In the genomic region with DNA sequence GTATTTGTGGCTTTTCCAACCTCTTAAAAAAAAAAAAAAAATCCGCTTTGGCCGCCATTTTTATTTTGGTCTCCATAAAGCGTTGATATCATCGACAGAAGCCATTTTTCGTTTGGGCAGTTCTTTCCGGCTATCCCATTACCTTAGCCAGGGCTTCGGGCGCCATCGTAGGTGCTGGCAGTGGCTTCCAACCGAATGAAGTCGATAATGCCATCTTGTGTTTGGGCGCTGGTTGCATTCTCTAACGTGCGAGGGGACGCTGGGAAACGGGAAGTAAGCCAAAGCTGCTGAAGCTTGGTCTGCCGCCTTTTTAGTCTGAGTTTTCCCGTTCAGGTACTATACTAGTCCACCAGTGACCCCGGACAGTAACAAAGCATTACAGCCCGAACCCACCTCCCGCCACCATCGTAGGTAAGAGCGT, we compare ENCODE assay signal across 8 mouse cellular contexts. TPM values are rescaled to one million over a fixed set of nuclear protein-coding genes. Genes with fewer than 3 reads are reported as not detected.
DNase-seq lines count a peak whose midpoint lies in the region; ATAC-seq and TF ChIP-seq lines count a peak whose summit lies in the region.

No protein-coding gene starts in this region.

- H3K9ac ChIP-seq in heart, embryonic 15.5 days, result peak overlapping the region; percentile 64
- H3K9ac ChIP-seq in liver, embryonic 14.5 days (replicated peaks), result peak overlapping the region; percentile 83
- peak overlapping the region; percentile 52; the same call in 1 of the 2 replicates for H3K9ac ChIP-seq in neural tube, embryonic 11.5 days (ENCODE audit: low read length)
- H3K9ac ChIP-seq in stomach, postnatal 0 days (ENCODE audit: low read length), result peak overlapping the region; percentile 62

- H3K4me2 ChIP-seq in heart, embryonic 15.5 days, result peak overlapping the region; percentile 59
- peak overlapping the region; percentile 78 for H3K4me2 ChIP-seq in liver, embryonic 14.5 days (ENCODE audit: low read depth)
- peak overlapping the region; percentile 42 for H3K4me2 ChIP-seq in neural tube, embryonic 11.5 days (ENCODE audit: low read depth)
- peak overlapping the region; percentile 48 for H3K4me2 ChIP-seq in stomach, postnatal 0 days (replicated peaks; ENCODE audit: low read depth)

- H3K9me3 ChIP-seq in forebrain, embryonic 10.5 days, result no peaks in the 10 kb centered on the region
- H3K9me3 ChIP-seq in heart, embryonic 15.5 days (replicated peaks), result no peaks in the 10 kb centered on the region
- no peaks in the 10 kb centered on the region for H3K9me3 ChIP-seq in liver, embryonic 14.5 days (ENCODE audit: control insufficient read depth, low read length)
- H3K9me3 ChIP-seq in neural tube, embryonic 11.5 days (ENCODE audit: control insufficient read depth, low read length), result no peaks in the 10 kb centered on the region
- no peaks in the 10 kb centered on the region for H3K9me3 ChIP-seq in stomach, postnatal 0 days (ENCODE audit: control insufficient read depth, low read length)

- peak overlapping the region; percentile 82 for H3K4me3 ChIP-seq in forebrain, embryonic 10.5 days
- peak overlapping the region; percentile 85 for H3K4me3 ChIP-seq in heart, embryonic 15.5 days
- peak overlapping the region; percentile 61 to 100 for H3K4me3 ChIP-seq in liver, embryonic 14.5 days (ENCODE audit: insufficient read depth in 1 of 2, low read depth in 2 of 2, low read length in 2 of 2)
- peak overlapping the region; percentile 70 for H3K4me3 ChIP-seq in neural tube, embryonic 11.5 days (ENCODE audit: low read depth, low read length)
- H3K4me3 ChIP-seq in stomach, postnatal 0 days (ENCODE audit: low read depth, low read length), result peak overlapping the region; percentile 81

- ATAC-seq in heart, embryonic 15.5 days (replicated peaks; ENCODE audit: insufficient number of reproducible peaks, insufficient read depth, low FRiP score, low read depth), result peak; percentile 82
- peak; percentile 63 for ATAC-seq in liver, embryonic 14.5 days (ENCODE audit: insufficient read depth)
- ATAC-seq in neural tube, embryonic 11.5 days (ENCODE audit: insufficient read depth, low FRiP score, low TSS enrichment), result peak; percentile 77
- ATAC-seq in stomach, postnatal 0 days (ENCODE audit: low FRiP score, low TSS enrichment), result peak; percentile 84

- TF ChIP-seq CTCF in liver, embryonic 14.5 days (IDR thresholded peaks at IDR 0.05; ENCODE audit: low read depth), result no peak
- peak; percentile 40; the same call in 1 of the 2 replicates for TF ChIP-seq CTCF in stomach, postnatal 0 days (IDR thresholded peaks at IDR 0.05; ENCODE audit: low read depth)

- H3K4me1 ChIP-seq in forebrain, embryonic 10.5 days, result peaks cover 21% of the 10 kb centered on the region
- peaks cover 18% of the 10 kb centered on the region for H3K4me1 ChIP-seq in heart, embryonic 15.5 days (replicated peaks)
- peaks cover 14 to 16% of the 10 kb centered on the region in 2 experiments for H3K4me1 ChIP-seq in liver, embryonic 14.5 days (replicated peaks; ENCODE audit: control insufficient read depth in 2 of 2, insufficient read depth in 2 of 2, low read length in 1 of 2)
- no peaks in the 10 kb centered on the region for H3K4me1 ChIP-seq in neural tube, embryonic 11.5 days (ENCODE audit: control insufficient read depth, insufficient read depth, low read length)
- no peaks in the 10 kb centered on the region for H3K4me1 ChIP-seq in stomach, postnatal 0 days (replicated peaks; ENCODE audit: control insufficient read depth, insufficient read depth)

- peak; percentile 17; the same call in 1 of the 2 replicates for TF ChIP-seq EP300 in liver, embryonic 14.5 days (IDR thresholded peaks at IDR 0.05; ENCODE audit: low read depth)
- TF ChIP-seq EP300 in stomach, postnatal 0 days (optimal IDR thresholded peaks at IDR 0.05), result no peak

- H3K27me3 ChIP-seq in forebrain, embryonic 10.5 days (ENCODE audit: poor library complexity, severe bottlenecking), result no peaks in the 10 kb centered on the region
- no peaks in the 10 kb centered on the region for H3K27me3 ChIP-seq in heart, embryonic 15.5 days
- no peaks in the 10 kb centered on the region for H3K27me3 ChIP-seq in liver, embryonic 14.5 days (ENCODE audit: control insufficient read depth, insufficient read depth, low read length)
- no peaks in the 10 kb centered on the region for H3K27me3 ChIP-seq in neural tube, embryonic 11.5 days (ENCODE audit: control insufficient read depth, insufficient read depth, low read length)
- H3K27me3 ChIP-seq in stomach, postnatal 0 days (ENCODE audit: control insufficient read depth, insufficient read depth, low read length), result no peaks in the 10 kb centered on the region

- peaks cover 5% of the 10 kb centered on the region; the same call in 1 of the 2 replicates for H3K36me3 ChIP-seq in forebrain, embryonic 10.5 days (replicated peaks)
- no peaks in the 10 kb centered on the region for H3K36me3 ChIP-seq in heart, embryonic 15.5 days
- no peaks in the 10 kb centered on the region for H3K36me3 ChIP-seq in liver, embryonic 14.5 days (replicated peaks; ENCODE audit: control insufficient read depth, insufficient read depth, low read depth)
- no peaks in the 10 kb centered on the region for H3K36me3 ChIP-seq in neural tube, embryonic 11.5 days (ENCODE audit: control insufficient read depth, insufficient read depth, low read length)
- no peaks in the 10 kb centered on the region for H3K36me3 ChIP-seq in stomach, postnatal 0 days (ENCODE audit: control insufficient read depth, insufficient read depth, low read length)

- WGBS in forebrain, embryonic 10.5 days, result under 1% methylated on average over 23 of the region's 23 CpGs
- under 1% methylated on average over 23 of the region's 23 CpGs for WGBS in heart, embryonic 15.5 days
- WGBS in liver, embryonic 14.5 days (ENCODE audit: insufficient replicate concordance), result under 1% methylated on average over 23 of the region's 23 CpGs
- WGBS in neural tube, embryonic 11.5 days, result under 1% methylated on average over 23 of the region's 23 CpGs
- under 1% methylated on average over 23 of the region's 23 CpGs for WGBS in stomach, postnatal 0 days

- peak overlapping the region; percentile 97 for H3K27ac ChIP-seq in forebrain, embryonic 10.5 days
- H3K27ac ChIP-seq in heart, embryonic 15.5 days, result peak overlapping the region; percentile 97
- peak overlapping the region; percentile 84 for H3K27ac ChIP-seq in liver, embryonic 14.5 days
- peak overlapping the region; percentile 34; the same call in 1 of the 2 replicates for H3K27ac ChIP-seq in neural tube, embryonic 11.5 days (ENCODE audit: low read depth, low read length)
- H3K27ac ChIP-seq in stomach, postnatal 0 days (replicated peaks), result peak overlapping the region; percentile 77

- peak; percentile 93 for DNase-seq in CD8-positive naive resting alpha-beta T cell, adult 2 months (ENCODE audit: low read depth in 2 of 2, low spot score in 2 of 2)
- DNase-seq in c-Kit-positive CD71-negative TER-119-negative erythroid progenitor cells, embryonic 14.5 days (ENCODE audit: low read depth), result peak; percentile 93
- DNase-seq in forebrain, embryonic 10.5 days (ENCODE audit: extremely low spot score, low spot score), result peak; percentile 92
- DNase-seq in kidney, postnatal 25 days, result peak; percentile 97
- peak; percentile 94 to 97 (median 95) for DNase-seq in liver, embryonic 14.5 days (ENCODE audit: low read depth in 3 of 3, low spot score in 3 of 3)
- DNase-seq in neural tube, embryonic 11.5 days (ENCODE audit: low spot score), result peak; percentile 94
- peak; percentile 94 for DNase-seq in stomach, postnatal 0 days (ENCODE audit: low spot score)

RNA-seq across cellular contexts. Expression of gene AL731706.1, which starts 0.8 kb away (rescaled TPM):
- 24.6 and 25.5 TPM in 2 replicates for polyA plus RNA-seq in forebrain, embryonic 10.5 days (2016; fragmentation: Nextera tagmentation; extraction: Ambion mirVana)
- 32.1 and 43.9 TPM in 2 replicates for polyA plus RNA-seq in heart, embryonic 15.5 days (2015; fragmentation: Nextera tagmentation; extraction: Ambion mirVana)
- polyA plus RNA-seq in liver, embryonic 14.5 days (2012; rRNA removed), result 3.2 and 8.8 TPM in 2 replicates
- 17.2 and 19.5 TPM in 2 replicates for polyA plus RNA-seq in liver, embryonic 14.5 days (2014; fragmentation: Nextera tagmentation; extraction: Ambion mirVana)
- 26.0 and 26.3 TPM in 2 replicates for polyA plus RNA-seq in neural tube, embryonic 11.5 days (2014; fragmentation: Nextera tagmentation; extraction: Ambion mirVana)
- polyA plus RNA-seq in stomach, postnatal 0 days (2015; fragmentation: Nextera tagmentation; extraction: Ambion mirVana), result 26.3 and 33.2 TPM in 2 replicates

RNA-seq across cellular contexts. Expression of gene Mkks, which starts 0.8 kb away (rescaled TPM):
- polyA plus RNA-seq in forebrain, embryonic 10.5 days (2016; fragmentation: Nextera tagmentation; extraction: Ambion mirVana), result 12.4 and 14.6 TPM in 2 replicates
- 18.9 and 19.9 TPM in 2 replicates for polyA plus RNA-seq in heart, embryonic 15.5 days (2015; fragmentation: Nextera tagmentation; extraction: Ambion mirVana)
- 2.6 and 2.9 TPM in 2 replicates for polyA plus RNA-seq in liver, embryonic 14.5 days (2012; rRNA removed)
- polyA plus RNA-seq in liver, embryonic 14.5 days (2014; fragmentation: Nextera tagmentation; extraction: Ambion mirVana), result 4.0 TPM in 2 replicates
- polyA plus RNA-seq in neural tube, embryonic 11.5 days (2014; fragmentation: Nextera tagmentation; extraction: Ambion mirVana), result 15.8 and 16.5 TPM in 2 replicates
- polyA plus RNA-seq in stomach, postnatal 0 days (2015; fragmentation: Nextera tagmentation; extraction: Ambion mirVana), result 10.8 and 15.6 TPM in 2 replicates

RNA-seq across cellular contexts. Expression of gene Slx4ip, which starts 0.9 kb away (rescaled TPM):
- polyA plus RNA-seq in forebrain, embryonic 10.5 days (2016; fragmentation: Nextera tagmentation; extraction: Ambion mirVana), result 7.6 and 8.1 TPM in 2 replicates
- polyA plus RNA-seq in heart, embryonic 15.5 days (2015; fragmentation: Nextera tagmentation; extraction: Ambion mirVana), result 4.3 and 4.5 TPM in 2 replicates
- polyA plus RNA-seq in liver, embryonic 14.5 days (2012; rRNA removed), result 0.74 and 1.2 TPM in 2 replicates
- polyA plus RNA-seq in liver, embryonic 14.5 days (2014; fragmentation: Nextera tagmentation; extraction: Ambion mirVana), result 1.8 and 1.9 TPM in 2 replicates
- polyA plus RNA-seq in neural tube, embryonic 11.5 days (2014; fragmentation: Nextera tagmentation; extraction: Ambion mirVana), result 8.7 and 9.4 TPM in 2 replicates
- 2.1 TPM in 2 replicates for polyA plus RNA-seq in stomach, postnatal 0 days (2015; fragmentation: Nextera tagmentation; extraction: Ambion mirVana)

RNA-seq across cellular contexts. Expression of gene AL731706.2, which starts 6.5 kb away (rescaled TPM):
- 34.8 and 41.4 TPM in 2 replicates for polyA plus RNA-seq in forebrain, embryonic 10.5 days (2016; fragmentation: Nextera tagmentation; extraction: Ambion mirVana)
- polyA plus RNA-seq in heart, embryonic 15.5 days (2015; fragmentation: Nextera tagmentation; extraction: Ambion mirVana), result 52.3 and 59.3 TPM in 2 replicates
- polyA plus RNA-seq in liver, embryonic 14.5 days (2012; rRNA removed), result not detected in 2 replicates
- polyA plus RNA-seq in liver, embryonic 14.5 days (2014; fragmentation: Nextera tagmentation; extraction: Ambion mirVana), result 14.1 and 15.1 TPM in 2 replicates
- polyA plus RNA-seq in neural tube, embryonic 11.5 days (2014; fragmentation: Nextera tagmentation; extraction: Ambion mirVana), result 30.4 and 31.2 TPM in 2 replicates
- polyA plus RNA-seq in stomach, postnatal 0 days (2015; fragmentation: Nextera tagmentation; extraction: Ambion mirVana), result 21.3 and 27.6 TPM in 2 replicates

Comparison
In these comparisons a context has a peak if more than half of its experiments do, and no peak if none do; other contexts are left out.
1. Peak in every context shown above with its lines: DNase-seq, ATAC-seq, H3K4me3 ChIP-seq and H3K27ac ChIP-seq.
2. H3K27ac ChIP-seq: peak in every context shown above with its lines; median percentile 97 in forebrain, embryonic 10.5 days; 97 in heart, embryonic 15.5 days; 84 in liver, embryonic 14.5 days; 77 in stomach, postnatal 0 days; 34 in neural tube, embryonic 11.5 days.